Mouse (Mus musculus) stomach, embryonic 14.5 days (tissue): ENCODE results near the gene Haus4. TPM values are rescaled to one million over a fixed set of nuclear protein-coding genes. Genes with fewer than 3 reads are reported as not detected.

Source experiments
- ATAC-seq: fragments of 200-750 bp; cut with Nextera tagmentation; 2 replicates; pipeline ENCODE4 v1.8.0; 2017; ENCODE audit warnings: low read depth, moderate TSS enrichment; ENCODE audit not compliant: insufficient number of reproducible peaks, insufficient read depth, low FRiP score
- H3K27ac ChIP-seq: fragments of 300-500 bp; sonication (generic); 2 replicates; pipeline ENCODE4 v1.5.1; 2014; ENCODE audit warnings: mild to moderate bottlenecking, low read length, moderate library complexity, mixed read lengths
- H3K27me3 ChIP-seq: fragments of 300-500 bp; sonication (generic); 2 replicates; pipeline ENCODE4 v1.6.1; 2014; ENCODE audit warnings: low read length, control low read depth, mixed read lengths; ENCODE audit not compliant: control insufficient read depth, insufficient read depth
- H3K36me3 ChIP-seq: fragments of 300-500 bp; sonication (generic); 2 replicates; pipeline ENCODE4 v1.6.1; 2014; ENCODE audit warnings: mild to moderate bottlenecking, control low read depth, low read length, moderate library complexity, mixed read lengths; ENCODE audit not compliant: control insufficient read depth, insufficient read depth
- H3K4me1 ChIP-seq: fragments of 300-500 bp; sonication (generic); 2 replicates; pipeline ENCODE4 v1.6.1; 2014; ENCODE audit warnings: low read length, control low read depth, mixed read lengths; ENCODE audit not compliant: control insufficient read depth, insufficient read depth
- H3K4me2 ChIP-seq: fragments of 300-500 bp; sonication (generic); replicated peaks from 2 replicates; pipeline ENCODE4 v1.6.1; 2014; ENCODE audit warnings: low read depth, low read length, control low read depth
- H3K4me3 ChIP-seq: fragments of 300-500 bp; sonication (generic); 2 replicates; pipeline ENCODE4 v1.5.1; 2014; ENCODE audit warnings: low read depth, low read length, control low read depth
- H3K9ac ChIP-seq: fragments of 300-500 bp; sonication (generic); replicated peaks from 2 replicates; pipeline ENCODE4 v1.6.1; 2014; ENCODE audit warnings: low read depth, mild to moderate bottlenecking, control low read depth, low read length, moderate library complexity, mixed read lengths
- H3K9me3 ChIP-seq: fragments of 300-500 bp; sonication (generic); 2 replicates; pipeline ENCODE4 v1.6.1; 2016; ENCODE audit warnings: low read depth, low read length, control low read depth; ENCODE audit not compliant: control insufficient read depth
- WGBS: fragments of 180-500 bp; shearing (Covaris S2); extraction: QIAGEN DNeasy Blood & Tissue Kit; methylation state at CpG from one replicate; pipeline ENCODE4 v1.1.7; 2014; 5-methylcytosine and 5-hydroxymethylcytosine counted together
- polyA plus RNA-seq: library from polyadenylated mRNA; unstranded; fragments of >200 nt; fragmentation: Nextera tagmentation; extraction: Ambion mirVana; gene quantifications from 2 replicates; pipeline ENCODE4 v1.2.1, GENCODE M21; 2014

Gene Haus4
- polyA plus RNA-seq, 1 experiment from 2014 or later = 48.2 TPM

DNA sequence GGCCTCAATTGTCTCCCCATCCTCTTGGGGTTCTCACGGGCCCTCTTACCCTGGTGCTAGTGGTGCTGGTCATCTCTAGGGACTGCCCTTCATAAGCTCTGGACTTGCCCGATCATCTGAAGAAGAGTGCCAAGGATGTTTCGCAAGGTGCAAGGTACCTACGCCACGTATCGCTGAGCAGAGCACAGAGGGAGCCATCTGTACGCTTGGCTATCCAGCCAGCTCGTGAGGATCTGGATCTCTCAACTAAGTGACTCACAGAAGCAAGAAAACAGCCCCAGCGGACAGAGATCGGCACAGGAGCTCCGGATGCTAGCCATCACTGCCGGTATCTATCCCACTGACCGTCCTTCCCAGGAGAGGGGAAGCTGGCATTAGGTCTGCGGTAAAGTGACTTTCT lies 57.7 kb downstream of the Haus4 start:
- WGBS = 85% methylated on average over 14 of the region's 14 CpGs
- Histone ChIP-seq H3K27ac (no peak overlapping the region), H3K4me2 (no peak overlapping the region), H3K36me3 (no peaks in the 10 kb centered on the region), H3K9me3 (no peaks in the 10 kb centered on the region), H3K4me1 (no peaks in the 10 kb centered on the region), H3K4me3 (no peak overlapping the region), H3K9ac (no peak overlapping the region), H3K27me3 (no peaks in the 10 kb centered on the region)
- no peak for ATAC-seq

GRCm38 (mm10) chr14:54494234-54494633 lies 60.2 kb downstream of the Haus4 start:
- Histone ChIP-seq H3K27ac (no peak overlapping the region), H3K36me3 (no peaks in the 10 kb centered on the region), H3K4me2 (no peak overlapping the region), H3K4me1 (no peaks in the 10 kb centered on the region), H3K9me3 (no peaks in the 10 kb centered on the region), H3K9ac (no peak overlapping the region), H3K27me3 (no peaks in the 10 kb centered on the region), H3K4me3 (no peak overlapping the region)
- no peak for ATAC-seq
- WGBS = 1% methylated on average over 3 of the region's 3 CpGs

DNA sequence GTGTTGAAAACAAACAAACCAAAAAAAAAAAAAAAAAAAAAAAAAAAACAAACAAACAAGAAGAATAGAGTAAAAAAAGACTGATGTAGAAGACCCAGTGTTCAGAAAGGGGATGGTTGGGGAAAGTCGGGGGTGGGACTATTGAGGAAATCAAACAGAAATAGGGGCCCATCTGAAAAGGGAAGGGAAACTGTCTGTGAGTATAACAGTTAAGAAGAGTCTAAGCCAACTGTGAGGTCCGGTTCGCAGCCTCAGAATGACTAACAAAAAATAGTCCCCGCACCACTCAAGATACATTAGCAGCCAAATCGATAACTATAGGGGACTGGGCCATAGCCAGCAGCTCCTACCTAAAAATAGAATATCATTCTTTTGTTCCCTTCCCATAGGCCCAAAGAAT lies 61.2 kb downstream of the Haus4 start:
- no peaks in the 10 kb centered on the region for H3K27me3 ChIP-seq
- no peaks in the 10 kb centered on the region for H3K9me3 ChIP-seq
- ATAC-seq = no peak
- H3K27ac ChIP-seq = no peak overlapping the region
- 94% methylated on average over 5 of the region's 5 CpGs for WGBS
- H3K36me3 ChIP-seq = no peaks in the 10 kb centered on the region
- no peak overlapping the region for H3K4me3 ChIP-seq
- no peaks in the 10 kb centered on the region for H3K4me1 ChIP-seq
- H3K9ac ChIP-seq = no peak overlapping the region
- no peak overlapping the region for H3K4me2 ChIP-seq

DNA sequence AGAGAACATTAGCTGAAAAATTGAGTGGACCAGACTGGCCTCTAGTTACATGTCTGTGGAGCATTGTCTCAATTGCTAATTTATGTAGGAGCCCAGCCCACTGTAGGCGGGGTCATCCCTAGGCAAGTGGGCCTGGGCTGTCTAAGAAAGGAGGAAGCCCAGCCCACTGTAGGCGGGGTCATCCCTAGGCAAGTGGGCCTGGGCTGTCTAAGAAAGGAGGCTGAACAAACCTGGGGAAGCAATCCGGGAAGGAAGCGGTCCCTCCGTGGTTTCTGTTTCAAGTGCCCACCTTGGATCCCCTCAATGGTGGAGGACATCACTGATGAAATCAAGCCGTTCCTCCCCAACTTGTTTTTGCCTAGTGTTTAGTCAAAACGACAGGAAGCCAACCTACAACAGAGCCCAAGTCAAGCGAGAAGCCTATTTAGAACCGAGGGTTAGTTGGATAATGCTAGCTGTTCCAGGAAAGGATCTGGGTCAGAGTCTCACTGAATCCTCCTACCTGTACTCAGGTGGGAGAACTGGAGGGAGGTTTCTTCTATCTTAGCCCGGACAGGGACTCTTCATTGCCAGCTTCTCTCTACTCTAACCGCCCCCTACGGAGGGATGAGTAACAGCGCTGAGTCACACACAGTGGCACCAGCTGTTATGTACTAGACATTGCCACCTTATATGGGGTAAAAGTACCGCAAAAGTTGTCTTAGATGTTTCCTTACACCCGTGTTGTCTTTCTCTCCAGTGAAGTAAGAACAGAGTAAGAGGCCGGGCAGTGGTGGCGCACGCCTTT lies 61.9 kb downstream of the Haus4 start:
- Histone ChIP-seq H3K36me3 (no peaks in the 10 kb centered on the region), H3K27ac (no peak overlapping the region), H3K9me3 (no peaks in the 10 kb centered on the region), H3K9ac (no peak overlapping the region), H3K4me2 (no peak overlapping the region), H3K4me3 (no peak overlapping the region), H3K27me3 (no peaks in the 10 kb centered on the region), H3K4me1 (no peaks in the 10 kb centered on the region)
- ATAC-seq = peak; percentile 71; the same call in 1 of the 2 replicates
- 62% methylated on average over 18 of the region's 18 CpGs for WGBS

Other genes starting within 250 kb of the Haus4 start
- gene Oxa1l, start 193.8 kb downstream of the Haus4 start, polyA plus RNA-seq = 53.6 and 55.9 TPM in 2 replicates
- 10.3 and 11.2 TPM in 2 replicates for gene Slc7a7, start 136.8 kb downstream of the Haus4 start, polyA plus RNA-seq
- gene Mrpl52, start 127.7 kb downstream of the Haus4 start, polyA plus RNA-seq = 284 and 312 TPM in 2 replicates
- 154 and 156 TPM in 2 replicates for gene Mmp14, start 123.0 kb downstream of the Haus4 start, polyA plus RNA-seq
- gene Lrp10, start 90.5 kb downstream of the Haus4 start, polyA plus RNA-seq = 38.1 and 41.7 TPM in 2 replicates
- 1.5 and 2.0 TPM in 2 replicates for gene Rem2, start 78.5 kb downstream of the Haus4 start, polyA plus RNA-seq
- gene Prmt5, start 37.1 kb downstream of the Haus4 start, polyA plus RNA-seq = 79.8 and 80.4 TPM in 2 replicates
- gene Ajuba, start 22.9 kb upstream of the Haus4 start, polyA plus RNA-seq = 26.2 and 30.3 TPM in 2 replicates
- 7.9 and 8.3 TPM in 2 replicates for gene 4931414P19Rik, start 51.4 kb upstream of the Haus4 start, polyA plus RNA-seq
- gene Psmb5, start 63.4 kb upstream of the Haus4 start, polyA plus RNA-seq = 355 and 361 TPM in 2 replicates
- 0.06 TPM in 1 of 2 replicates, not detected in the other for gene Psmb11, start 66.8 kb upstream of the Haus4 start, polyA plus RNA-seq
- gene Gm17606, start 86.3 kb upstream of the Haus4 start, polyA plus RNA-seq = not detected in 2 replicates
- 4.5 and 5.1 TPM in 2 replicates for gene Cdh24, start 86.7 kb upstream of the Haus4 start, polyA plus RNA-seq
- 82.9 and 88.9 TPM in 2 replicates for gene 1700123O20Rik, start 131.6 kb upstream of the Haus4 start, polyA plus RNA-seq
- gene Acin1, start 132.3 kb upstream of the Haus4 start, polyA plus RNA-seq = 145 and 147 TPM in 2 replicates
- 0.17 and 0.24 TPM in 2 replicates for gene Gm29776, start 144.2 kb upstream of the Haus4 start, polyA plus RNA-seq
- gene Cebpe, start 157.6 kb upstream of the Haus4 start, polyA plus RNA-seq = 0.69 TPM in 1 of 2 replicates, not detected in the other
- gene Slc7a8, start 227.3 kb upstream of the Haus4 start, polyA plus RNA-seq = 5.4 and 5.8 TPM in 2 replicates